Mouse (Mus musculus) heart, embryonic 11.5 days (tissue): ENCODE data around the gene Bves. TPM values are rescaled to one million over a fixed set of nuclear protein-coding genes. Genes with fewer than 3 reads are reported as not detected.
"Not testable (repeated sequence)": the region's sequence is repeated elsewhere in the genome, so short reads cannot be mapped to it uniquely, and the experiment has no call there.

Source experiments
- ATAC-seq: fragments of 200-750 bp; cut with Nextera tagmentation; replicated peaks from 2 replicates; pipeline ENCODE4 v1.8.0; 2017; ENCODE audit warnings: moderate library complexity; ENCODE audit not compliant: insufficient number of reproducible peaks, low FRiP score, low TSS enrichment
- H3K27ac ChIP-seq: fragments of 300-500 bp; sonication (generic); 2 replicates; pipeline ENCODE4 v1.5.1; 2014; ENCODE audit warnings: mild to moderate bottlenecking, low read depth, low read length
- H3K27me3 ChIP-seq: fragments of 300-500 bp; sonication (generic); 2 replicates; pipeline ENCODE4 v1.6.1; 2014; ENCODE audit warnings: mild to moderate bottlenecking, low read length, mixed read lengths; ENCODE audit not compliant: control insufficient read depth, insufficient read depth
- H3K36me3 ChIP-seq: fragments of 300-500 bp; sonication (generic); 2 replicates; pipeline ENCODE4 v1.6.1; 2014; ENCODE audit warnings: mild to moderate bottlenecking, low read length, moderate library complexity, mixed read lengths; ENCODE audit not compliant: control insufficient read depth, insufficient read depth
- H3K4me1 ChIP-seq: fragments of 300-500 bp; sonication (generic); 2 replicates; pipeline ENCODE4 v1.6.1; 2014; ENCODE audit warnings: low read length; ENCODE audit not compliant: control insufficient read depth, insufficient read depth
- H3K4me2 ChIP-seq: fragments of 300-500 bp; sonication (generic); 2 replicates; pipeline ENCODE4 v1.6.1; 2014; ENCODE audit warnings: mild to moderate bottlenecking, moderate library complexity
- H3K4me3 ChIP-seq: fragments of 300-500 bp; sonication (generic); 2 replicates; pipeline ENCODE4 v1.5.1; 2014; ENCODE audit warnings: low read depth, low read length
- H3K9ac ChIP-seq: fragments of 300-500 bp; sonication (generic); 2 replicates; pipeline ENCODE4 v1.6.1; 2014; ENCODE audit warnings: mild to moderate bottlenecking, low read depth, low read length, moderate library complexity
- H3K9me3 ChIP-seq: fragments of 300-500 bp; sonication (generic); replicated peaks from 2 replicates; pipeline ENCODE4 v1.6.1; 2016; ENCODE audit warnings: low read length; ENCODE audit not compliant: control insufficient read depth
- WGBS: fragments of 180-500 bp; shearing (Covaris S2); extraction: QIAGEN DNeasy Blood & Tissue Kit; methylation state at CpG from one replicate; pipeline ENCODE4 v1.1.7; 2014; ENCODE audit not compliant: insufficient replicate concordance; 5-methylcytosine and 5-hydroxymethylcytosine counted together
- polyA plus RNA-seq: library from polyadenylated mRNA; unstranded; fragments of >200 nt; fragmentation: Nextera tagmentation; extraction: Ambion mirVana; gene quantifications from 2 replicates; pipeline ENCODE4 v1.2.1, GENCODE M21; 2014

Bves gene
- polyA plus RNA-seq: 48.6 and 55.3 TPM in 2 replicates

GRCm38 (mm10) chr10:45335434-45336422 lies at the start of gene Bves:
TSS of gene Bves (plus strand) at chr10:45335772.
- H3K36me3 ChIP-seq: no peaks in the 10 kb centered on the region
- peaks cover 12% of the 10 kb centered on the region; the same call in 1 of the 2 replicates for H3K4me1 ChIP-seq
- WGBS: under 1% methylated on average over 110 of the region's 116 CpGs
- peak; percentile 84 for ATAC-seq
- H3K9me3 ChIP-seq: no peaks in the 10 kb centered on the region
- H3K27me3 ChIP-seq: peaks cover 3% of the 10 kb centered on the region
- peak within 1 kb of the TSS; percentile 83 for H3K4me3 ChIP-seq
- H3K27ac ChIP-seq: peak within 1 kb of the TSS; percentile 91
- peak within 1 kb of the TSS; percentile 95 for H3K9ac ChIP-seq
- peak within 1 kb of the TSS; percentile 68 for H3K4me2 ChIP-seq

- Histone ChIP-seq H3K4me3 (peak overlapping the region; percentile 55), H3K4me2 (peak overlapping the region; percentile 67), H3K9ac (peak overlapping the region; percentile 39; the same call in 1 of the 2 replicates), H3K9me3 (no peaks in the 10 kb centered on the region), H3K27me3 (peaks cover 5% of the 10 kb centered on the region; the same call in 1 of the 2 replicates), H3K36me3 (no peaks in the 10 kb centered on the region), H3K27ac (no peak overlapping the region), H3K4me1 (peaks cover 9% of the 10 kb centered on the region)
- WGBS: 41% methylated on average over 7 of the region's 7 CpGs
- no peak for ATAC-seq
These were observed 47.2 kb upstream of the Bves start for GRCm38 (mm10) chr10:45288351-45288750.

GRCm38 (mm10) chr10:45289218-45290105 lies 46.1 kb upstream of the Bves start:
- H3K27ac ChIP-seq: peak overlapping the region; percentile 51
- peak overlapping the region; percentile 55 for H3K4me3 ChIP-seq
- H3K9ac ChIP-seq: peak overlapping the region; percentile 82
- peaks cover 5% of the 10 kb centered on the region; the same call in 1 of the 2 replicates for H3K27me3 ChIP-seq
- peak; percentile 49; the same call in 1 of the 2 replicates for ATAC-seq
- H3K36me3 ChIP-seq: no peaks in the 10 kb centered on the region
- no peaks in the 10 kb centered on the region for H3K9me3 ChIP-seq
- H3K4me1 ChIP-seq: peaks cover 9% of the 10 kb centered on the region
- H3K4me2 ChIP-seq: peak overlapping the region; percentile 67
- 1% methylated on average over 66 of the region's 71 CpGs for WGBS

GRCm38 (mm10) chr10:45290618-45291017 lies 45.0 kb upstream of the Bves start:
- Histone ChIP-seq H3K4me2 (peak overlapping the region; percentile 67), H3K36me3 (no peaks in the 10 kb centered on the region), H3K9ac (no peak overlapping the region), H3K4me1 (peaks cover 4% of the 10 kb centered on the region), H3K4me3 (no peak overlapping the region), H3K9me3 (no peaks in the 10 kb centered on the region), H3K27ac (no peak overlapping the region), H3K27me3 (peaks cover 5% of the 10 kb centered on the region; the same call in 1 of the 2 replicates)
- 46% methylated on average over 5 of the region's 5 CpGs for WGBS
- ATAC-seq: no peak

- H3K4me1 ChIP-seq, H3K9ac ChIP-seq, H3K4me3 ChIP-seq, H3K9me3 ChIP-seq, H3K27ac ChIP-seq, H3K36me3 ChIP-seq, H3K27me3 ChIP-seq, H3K4me2 ChIP-seq: not testable (repeated sequence)
- 0 out of 2 replicates have a peak, but pooled peaks have one; percentile 31 for ATAC-seq
- 50% methylated on average over 4 of the region's 4 CpGs for WGBS
These were observed 43.4 kb upstream of the Bves start for GRCm38 (mm10) chr10:45292159-45292558.

- H3K9me3 ChIP-seq: no peaks in the 10 kb centered on the region
- no peak overlapping the region for H3K4me2 ChIP-seq
- no peak for ATAC-seq
- no peak overlapping the region for H3K4me3 ChIP-seq
- H3K9ac ChIP-seq: no peak overlapping the region
- no peak overlapping the region for H3K27ac ChIP-seq
- no peaks in the 10 kb centered on the region for H3K27me3 ChIP-seq
- WGBS: 80% methylated on average over 5 of the region's 5 CpGs
- H3K4me1 ChIP-seq: peaks cover 4% of the 10 kb centered on the region; the same call in 1 of the 2 replicates
- no peaks in the 10 kb centered on the region for H3K36me3 ChIP-seq
These were observed 40.5 kb upstream of the Bves start for GRCm38 (mm10) chr10:45295093-45295492.

GRCm38 (mm10) chr10:45298503-45298902 lies 37.1 kb upstream of the Bves start:
- Histone ChIP-seq H3K4me2 (no peak overlapping the region), H3K36me3 (no peaks in the 10 kb centered on the region), H3K27me3 (no peaks in the 10 kb centered on the region), H3K9me3 (no peaks in the 10 kb centered on the region), H3K9ac (no peak overlapping the region), H3K27ac (no peak overlapping the region), H3K4me3 (no peak overlapping the region), H3K4me1 (no peaks in the 10 kb centered on the region)
- ATAC-seq: no peak
- 68% methylated on average over 6 of the region's 6 CpGs for WGBS

- no peaks in the 10 kb centered on the region for H3K4me1 ChIP-seq
- no peaks in the 10 kb centered on the region for H3K36me3 ChIP-seq
- no peak overlapping the region for H3K4me3 ChIP-seq
- H3K27ac ChIP-seq: no peak overlapping the region
- WGBS: 55% methylated on average over 4 of the region's 4 CpGs
- no peak overlapping the region for H3K9ac ChIP-seq
- ATAC-seq: no peak
- no peak overlapping the region for H3K4me2 ChIP-seq
- no peaks in the 10 kb centered on the region for H3K9me3 ChIP-seq
- no peaks in the 10 kb centered on the region for H3K27me3 ChIP-seq
These were observed 36.1 kb upstream of the Bves start for GRCm38 (mm10) chr10:45299509-45299908.
